Mouse (Mus musculus) liver, embryonic 14.5 days (tissue): ENCODE measurements around the gene Cplx2. TPM values are rescaled to one million over a fixed set of nuclear protein-coding genes. Genes with fewer than 3 reads are reported as not detected.

Experiments
- ATAC-seq: fragments of 200-750 bp; cut with Nextera tagmentation; 2 replicates; pipeline ENCODE4 v1.8.0; 2017; ENCODE audit warnings: moderate number of reproducible peaks, mild to moderate bottlenecking, moderate library complexity; ENCODE audit not compliant: insufficient read depth
- DNase-seq, 3 experiments: peaks; one replicate each; pipeline ENCODE4 v3.0.0-alpha.2; 2012 to 2013; ENCODE audit warnings: low read depth in 3 of 3, low spot score in 3 of 3
- H3K27ac ChIP-seq: fragments of 300-500 bp; sonication (generic); 2 replicates; pipeline ENCODE4 v1.5.1; 2014; ENCODE audit warnings: moderate library complexity, mild to moderate bottlenecking, control low read depth, inconsistent platforms
- H3K27me3 ChIP-seq: fragments of 300-500 bp; sonication (generic); 2 replicates; pipeline ENCODE4 v1.6.1; 2014; ENCODE audit warnings: mild to moderate bottlenecking, low read length, moderate library complexity; ENCODE audit not compliant: control insufficient read depth, insufficient read depth
- H3K36me3 ChIP-seq: fragments of 300-500 bp; sonication (generic); replicated peaks from 2 replicates; pipeline ENCODE4 v1.6.1; 2014; ENCODE audit warnings: low read depth; ENCODE audit not compliant: control insufficient read depth, insufficient read depth
- H3K4me1 ChIP-seq, 2 experiments: fragments of 200-500 bp in 1 of 2; fragments of 300-500 bp in 1 of 2; sonication (generic) in 1 of 2; replicated peaks; 2 replicates each; pipeline ENCODE4 v1.6.1; 2012 to 2014; ENCODE audit warnings: antibody characterized with exemption in 1 of 2, inconsistent platforms in 1 of 2, low read length in 1 of 2; ENCODE audit not compliant: control insufficient read depth in 2 of 2, insufficient read depth in 2 of 2
- H3K4me2 ChIP-seq: fragments of 300-500 bp; sonication (generic); 2 replicates; pipeline ENCODE4 v1.6.1; 2014; ENCODE audit warnings: low read depth, mild to moderate bottlenecking, control low read depth, moderate library complexity
- H3K4me3 ChIP-seq, 2 experiments: fragments of 200-500 bp in 1 of 2; fragments of 300-500 bp in 1 of 2; sonication (generic) in 1 of 2; 2 replicates each; pipeline ENCODE4 v1.5.1; 2012 to 2014; ENCODE audit warnings: low read depth in 2 of 2, low read length in 2 of 2, mild to moderate bottlenecking in 2 of 2, control low read depth in 1 of 2, inconsistent platforms in 1 of 2, moderate library complexity in 1 of 2; ENCODE audit not compliant: insufficient read depth in 1 of 2
- H3K9ac ChIP-seq: fragments of 300-500 bp; sonication (generic); replicated peaks from 2 replicates; pipeline ENCODE4 v1.6.1; 2014; ENCODE audit warnings: mild to moderate bottlenecking, control low read depth, moderate library complexity
- H3K9me3 ChIP-seq: fragments of 300-500 bp; sonication (generic); 2 replicates; pipeline ENCODE4 v1.6.1; 2016; ENCODE audit warnings: low read length, mixed read lengths; ENCODE audit not compliant: control insufficient read depth
- CTCF ChIP-seq: IDR thresholded peaks from 2 replicates; pipeline ENCODE4 v1.5.1; 2016; ENCODE audit warnings: antibody characterized with exemption, low read depth, control low read depth
- EP300 ChIP-seq: IDR thresholded peaks from 2 replicates; pipeline ENCODE4 v1.6.1; 2016; ENCODE audit warnings: antibody characterized with exemption, low read depth
- WGBS: fragments of 180-500 bp; shearing (Covaris S2); extraction: QIAGEN DNeasy Blood & Tissue Kit; methylation state at CpG from one replicate; pipeline ENCODE4 v1.1.7; 2014; ENCODE audit not compliant: insufficient replicate concordance; 5-methylcytosine and 5-hydroxymethylcytosine counted together
- polyA plus RNA-seq, 2 experiments: library from polyadenylated mRNA; depleted of rRNA in 1 of 2; stranded (reverse) in 1 of 2; unstranded in 1 of 2; fragments of >200 nt; fragmentation: Nextera tagmentation in 1 of 2; extraction: Ambion mirVana in 1 of 2; gene quantifications; 2 replicates each; pipeline versions ENCODE4 v1.2.1 to v1.2.3; 2012 to 2014

Cplx2 gene
- polyA plus RNA-seq, 2 experiments: 0.24 to 0.49 TPM

DNA sequence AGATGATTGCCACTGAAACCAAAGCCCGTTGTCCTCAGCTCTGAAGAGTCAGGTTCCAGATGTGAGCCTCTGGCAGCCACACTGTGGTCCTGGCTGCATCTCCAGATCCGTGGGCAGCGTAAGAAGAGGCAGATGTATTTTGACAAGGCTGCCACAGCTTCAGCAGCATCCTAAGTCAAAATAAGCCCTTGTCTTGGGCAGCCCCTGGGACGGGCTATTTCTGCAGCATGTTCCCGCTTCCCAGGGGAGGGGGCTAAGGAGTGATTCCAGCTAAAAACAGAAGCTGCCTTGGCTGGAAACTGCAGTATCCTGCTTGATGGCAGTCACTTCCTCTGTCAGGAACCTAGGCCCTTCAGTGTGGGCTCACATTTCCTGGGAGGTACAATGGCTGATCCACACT is 23.1 kb upstream of the Cplx2 start:
- Histone ChIP-seq H3K27me3 (no peaks in the 10 kb centered on the region), H3K9ac (no peak overlapping the region), H3K4me3 (no peak overlapping the region), H3K27ac (no peak overlapping the region), H3K4me1 (no peaks in the 10 kb centered on the region), H3K4me2 (no peak overlapping the region), H3K36me3 (no peaks in the 10 kb centered on the region), H3K9me3 (no peaks in the 10 kb centered on the region)
- WGBS: 45% methylated on average over 5 of the region's 5 CpGs
- no peak for DNase-seq
- TF ChIP-seq EP300 (no peak), CTCF (no peak)
- no peak for ATAC-seq

DNA sequence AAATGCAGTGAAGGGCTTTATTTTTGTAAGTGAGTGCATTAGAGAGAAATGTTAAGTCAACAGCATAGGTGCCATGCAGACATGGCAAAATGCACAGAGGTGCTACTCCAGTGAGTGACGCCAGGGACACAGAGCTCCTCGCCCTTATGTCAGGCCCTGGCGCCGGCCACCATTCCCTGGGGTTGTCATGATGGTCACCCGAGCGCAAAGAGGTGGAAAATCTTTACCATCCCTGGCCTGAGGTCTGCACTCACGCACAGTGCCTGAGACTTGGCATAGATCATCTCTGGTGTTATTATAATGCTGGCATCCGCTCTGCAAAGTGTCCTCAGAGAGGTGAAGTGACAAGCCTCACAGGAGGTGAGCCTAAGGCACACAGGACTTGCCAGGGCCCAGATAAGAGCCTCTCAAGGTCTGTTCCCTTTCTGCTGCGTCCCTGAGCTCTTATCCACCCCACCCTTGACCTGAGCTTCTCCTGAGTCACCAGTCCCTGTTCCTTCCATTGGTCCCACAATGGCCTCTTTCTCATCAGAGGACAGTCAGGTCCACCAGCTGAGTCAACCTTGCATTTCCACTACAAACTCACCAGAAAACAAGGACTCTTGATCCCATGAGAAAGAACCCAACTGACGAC is 21.9 kb upstream of the Cplx2 start:
- TF ChIP-seq CTCF: no peak
- no peak for TF ChIP-seq EP300
- ATAC-seq: no peak
- Histone ChIP-seq H3K9me3 (no peaks in the 10 kb centered on the region), H3K4me2 (no peak overlapping the region), H3K9ac (no peak overlapping the region), H3K4me1 (no peaks in the 10 kb centered on the region), H3K36me3 (no peaks in the 10 kb centered on the region), H3K4me3 (no peak overlapping the region), H3K27ac (no peak overlapping the region), H3K27me3 (no peaks in the 10 kb centered on the region)
- WGBS: 59% methylated on average over 10 of the region's 10 CpGs
- no peak for DNase-seq

- no peak overlapping the region for H3K27ac ChIP-seq
- ATAC-seq (no peak), DNase-seq (no peak)
- no peaks in the 10 kb centered on the region for H3K9me3 ChIP-seq
- H3K4me3 ChIP-seq: no peak overlapping the region
- no peaks in the 10 kb centered on the region for H3K36me3 ChIP-seq
- no peaks in the 10 kb centered on the region for H3K27me3 ChIP-seq
- no peak overlapping the region for H3K4me2 ChIP-seq
- WGBS: 53% methylated on average over 4 of the region's 4 CpGs
- no peak overlapping the region for H3K9ac ChIP-seq
- H3K4me1 ChIP-seq: no peaks in the 10 kb centered on the region
- TF ChIP-seq CTCF (no peak), EP300 (no peak)
Measured at GRCm38 (mm10) chr13:54357420-54357819, 13.7 kb upstream of the Cplx2 start.

DNA sequence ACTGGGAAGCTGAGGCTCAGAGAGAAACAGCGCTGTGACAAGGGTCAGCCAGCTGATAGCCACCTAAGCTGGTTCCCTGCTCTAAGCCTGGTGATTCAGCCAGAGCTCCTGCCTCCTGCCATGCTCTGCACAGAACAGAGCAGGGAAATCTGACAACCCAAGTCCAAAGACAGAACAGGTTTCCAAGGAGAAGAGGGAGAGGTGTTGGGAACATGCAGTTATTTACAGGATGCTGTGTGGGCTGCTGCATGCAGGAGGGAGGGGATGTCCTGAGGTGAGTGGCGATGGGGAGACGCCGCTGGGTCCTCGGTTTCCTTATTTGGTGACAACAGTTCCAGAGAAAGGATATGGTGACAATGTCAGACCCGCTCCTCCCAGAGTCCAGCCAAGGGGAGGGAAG is 12.0 kb upstream of the Cplx2 start:
- Histone ChIP-seq H3K9me3 (no peaks in the 10 kb centered on the region), H3K36me3 (no peaks in the 10 kb centered on the region), H3K27me3 (no peaks in the 10 kb centered on the region), H3K4me3 (no peak overlapping the region), H3K4me1 (no peaks in the 10 kb centered on the region), H3K9ac (no peak overlapping the region), H3K4me2 (no peak overlapping the region), H3K27ac (no peak overlapping the region)
- WGBS: 63% methylated on average over 6 of the region's 6 CpGs
- ATAC-seq (no peak), DNase-seq (no peak)
- TF ChIP-seq EP300 (no peak), CTCF (no peak)

GRCm38 (mm10) chr13:54364686-54365085 is 6.5 kb upstream of the Cplx2 start:
- 69% methylated on average over 7 of the region's 7 CpGs for WGBS
- Histone ChIP-seq H3K27me3 (no peaks in the 10 kb centered on the region), H3K27ac (no peak overlapping the region), H3K4me2 (no peak overlapping the region), H3K9me3 (no peaks in the 10 kb centered on the region), H3K4me3 (no peak overlapping the region), H3K9ac (no peak overlapping the region), H3K4me1 (no peaks in the 10 kb centered on the region), H3K36me3 (no peaks in the 10 kb centered on the region)
- TF ChIP-seq CTCF: no peak
- no peak for TF ChIP-seq EP300
- DNase-seq (no peak), ATAC-seq (no peak)
